Mouse (Mus musculus) cerebellum, postnatal 10 days (tissue): ENCODE data around the gene Clcn5.
A peak's percentile ranks its signal among the peaks of the same experiment; 100 is the strongest.

Experiments
- DNase-seq, 2 experiments: peaks; one replicate each; pipeline ENCODE4 v3.0.0; 2021; ENCODE audit warnings: mixed read lengths in 2 of 2

The Clcn5 gene

DNA sequence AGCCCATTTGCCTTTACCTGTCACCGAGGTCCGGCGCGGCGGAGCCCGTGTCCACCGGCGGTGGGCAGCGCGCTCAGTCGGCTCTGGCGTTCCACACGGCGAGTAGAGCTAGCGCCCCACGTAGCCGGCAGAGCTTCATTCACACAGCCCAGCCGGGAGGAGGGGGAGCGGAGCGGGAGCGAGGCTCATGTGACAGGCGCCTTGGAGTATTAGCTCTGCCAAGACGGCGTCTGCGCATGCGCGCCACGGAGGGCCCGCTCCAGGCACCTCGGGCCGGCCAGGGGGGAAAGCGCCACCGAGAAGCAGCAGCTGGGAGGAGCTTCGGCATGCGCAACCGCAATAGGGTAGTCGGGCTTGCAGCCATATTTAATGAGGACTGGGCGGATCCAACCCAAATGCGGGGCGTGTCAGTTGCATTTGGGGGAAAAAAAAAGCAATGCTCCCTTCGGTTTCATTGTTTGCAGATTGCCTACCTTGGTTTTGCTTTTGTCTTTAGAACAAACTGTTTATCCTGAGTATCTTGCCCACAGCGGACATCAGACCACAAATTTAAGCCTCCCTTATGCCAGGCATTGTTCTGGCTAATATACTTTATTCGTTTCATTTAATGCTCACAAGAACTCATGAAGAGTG lies at the start of gene Clcn5:
Gene Clcn5, minus strand, starts transcription at position 270 of the 633 bp plus-strand sequence.
- DNase-seq = peak; percentile 96 to 98

DNA sequence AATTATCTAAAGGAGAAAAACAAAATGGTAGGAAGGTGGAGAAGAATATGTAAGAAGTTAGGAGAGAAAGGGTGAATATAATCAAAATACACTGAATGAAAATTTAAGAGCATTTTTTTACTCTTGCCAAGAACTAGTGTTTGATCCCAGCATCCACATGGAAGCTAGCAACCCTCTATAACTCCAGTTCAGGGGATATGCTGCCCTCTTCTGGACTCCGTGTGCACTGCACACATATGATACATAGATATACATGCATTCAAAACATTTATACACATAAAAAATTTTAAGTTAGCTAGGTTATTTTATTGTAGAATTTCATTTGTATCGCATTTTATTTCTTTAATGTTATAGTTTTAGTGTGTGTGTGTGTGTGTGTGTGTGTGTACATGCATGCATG lies 6.3 kb upstream of the Clcn5 start:
- DNase-seq = no peak

DNA sequence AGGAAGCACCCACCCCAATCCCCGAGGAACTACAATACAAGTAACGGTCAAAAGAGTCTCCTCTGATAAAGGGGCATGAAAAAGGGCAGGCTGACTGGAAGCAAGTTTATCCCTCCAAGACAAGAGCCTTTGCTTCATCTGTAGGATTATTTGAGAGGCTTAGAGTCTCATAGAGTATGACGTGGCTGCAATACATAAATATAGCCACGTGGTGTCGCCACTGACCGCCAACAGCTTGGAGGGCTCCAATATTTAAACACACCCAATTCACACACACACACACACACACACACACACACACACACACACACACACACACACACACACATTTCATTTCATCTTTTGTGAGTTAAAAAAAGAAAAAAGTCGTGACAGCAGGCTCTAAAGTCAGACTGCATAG lies 3.1 kb upstream of the Clcn5 start:
- peak; percentile 79 to 80 for DNase-seq

DNA sequence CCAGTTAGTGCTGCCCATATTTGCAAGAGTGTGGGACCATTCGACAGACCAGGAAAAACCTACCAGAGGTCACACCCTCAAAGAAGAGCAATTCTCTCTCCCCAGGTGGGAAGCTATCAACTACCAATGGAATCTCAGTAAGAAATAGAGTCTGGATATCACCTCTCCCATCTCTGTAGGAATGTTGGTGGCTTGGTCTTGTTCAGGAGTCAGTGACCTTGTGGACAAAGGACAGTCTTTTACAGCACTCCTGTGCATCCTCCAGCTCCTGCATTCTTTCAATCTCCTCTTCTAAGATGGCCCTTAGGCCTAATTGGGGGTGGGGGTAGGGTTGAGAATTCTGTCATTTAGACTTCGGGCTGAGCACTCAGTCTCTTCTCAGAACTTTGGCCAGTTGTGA lies 1.4 kb upstream of the Clcn5 start:
- DNase-seq = no peak

DNA sequence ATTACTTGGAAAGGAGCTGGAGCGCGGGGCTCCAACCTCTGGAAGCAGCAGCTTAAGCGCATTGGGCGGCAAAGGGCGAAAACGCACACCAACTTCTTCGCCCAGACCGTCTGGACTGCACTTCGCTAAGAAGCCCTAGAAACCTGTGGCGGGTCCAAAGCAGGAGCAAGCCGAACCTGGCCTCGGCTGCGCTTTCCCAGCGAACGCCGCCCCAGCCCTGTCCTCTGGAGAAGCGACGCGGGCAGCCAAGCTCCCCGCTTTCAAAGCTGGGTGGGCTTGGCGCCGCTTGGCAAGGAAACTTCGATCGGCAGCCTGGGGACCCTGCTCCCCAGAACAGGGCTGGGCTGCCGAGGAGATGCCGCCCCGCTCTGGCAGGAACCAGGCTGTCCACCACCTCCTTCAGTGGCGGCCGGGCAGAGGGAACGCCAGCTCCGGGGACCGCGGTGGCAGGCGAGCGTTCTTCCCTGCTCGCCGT lies 570 bp downstream of the Clcn5 start:
- no peak for DNase-seq

DNA sequence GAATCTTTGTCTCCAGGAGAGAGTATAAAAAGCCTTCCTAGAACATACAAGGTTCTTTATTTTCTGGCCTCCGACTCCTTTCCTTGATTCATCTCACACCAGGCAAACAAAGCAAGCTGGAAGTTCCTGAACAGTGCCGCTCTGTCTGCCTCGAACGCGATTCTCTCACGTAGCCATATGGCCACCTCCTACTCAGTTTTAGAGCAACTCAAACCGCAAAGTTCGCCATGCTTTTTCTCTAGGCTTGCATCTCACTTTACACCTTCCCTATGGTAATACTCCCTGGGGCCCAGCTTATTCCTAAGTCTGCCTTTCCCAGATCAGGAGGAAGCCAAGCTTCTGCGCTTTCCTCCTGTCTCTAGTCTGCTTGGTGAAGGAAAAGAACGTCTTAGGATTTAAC lies 4.0 kb downstream of the Clcn5 start:
- no peak for DNase-seq

DNA sequence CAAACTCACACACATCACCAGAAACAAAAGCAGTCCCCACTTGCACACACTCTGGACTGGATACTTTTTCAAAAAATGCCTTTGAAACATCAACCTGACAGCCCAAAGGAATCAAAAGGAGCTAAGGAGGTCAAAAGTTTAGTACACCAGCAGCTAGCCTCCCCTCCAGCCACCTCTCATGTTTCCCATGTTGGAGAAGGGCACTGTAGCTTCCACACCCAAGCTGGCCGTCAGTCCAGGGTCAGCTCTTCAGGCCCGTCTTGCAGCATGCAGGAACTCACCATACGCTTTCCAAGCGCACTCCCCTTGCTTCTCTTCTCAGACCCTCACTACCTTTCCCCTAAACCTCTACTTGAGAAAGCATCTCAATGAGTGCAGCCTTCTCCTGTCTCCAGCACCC lies 4.5 kb downstream of the Clcn5 start:
- no peak for DNase-seq

DNA sequence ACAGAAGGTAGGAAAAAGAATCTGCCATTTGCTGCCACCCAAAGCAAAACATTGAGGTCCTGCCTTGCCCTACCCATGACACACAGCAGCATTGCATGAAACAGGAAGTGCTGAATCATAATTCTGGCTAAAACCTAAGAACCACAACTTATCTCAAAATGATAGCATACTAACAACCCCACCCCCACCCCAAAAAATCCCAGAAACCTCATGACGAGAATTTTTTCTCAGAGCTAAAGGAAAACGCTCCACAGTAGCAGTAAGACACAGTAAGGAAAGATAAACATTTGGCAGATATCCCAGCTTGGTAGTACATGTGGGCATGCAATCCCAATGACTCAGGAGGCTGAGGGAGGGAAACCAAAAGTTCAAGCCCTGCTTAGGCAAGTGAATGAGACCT lies 10.9 kb downstream of the Clcn5 start:
- no peak for DNase-seq

DNA sequence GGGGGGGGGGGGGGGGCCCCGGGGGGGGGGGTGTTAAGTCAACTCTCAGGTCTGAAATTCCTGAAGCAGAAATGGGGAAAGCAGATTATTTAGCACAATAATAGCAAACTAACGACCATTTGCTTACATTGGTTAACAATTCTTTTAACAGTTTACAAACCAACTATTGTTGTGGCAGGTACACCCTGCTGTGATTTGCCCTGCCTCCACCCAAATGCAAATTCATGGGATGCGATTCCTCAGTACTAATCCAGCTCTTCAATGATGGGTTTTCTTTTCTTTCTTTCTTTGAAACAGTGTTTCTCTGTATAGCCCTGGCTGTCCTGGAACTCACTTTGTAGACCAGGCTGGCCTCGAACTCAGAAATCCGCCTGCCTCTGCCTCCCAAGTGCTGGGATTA lies 12.3 kb downstream of the Clcn5 start:
- DNase-seq = no peak

DNA sequence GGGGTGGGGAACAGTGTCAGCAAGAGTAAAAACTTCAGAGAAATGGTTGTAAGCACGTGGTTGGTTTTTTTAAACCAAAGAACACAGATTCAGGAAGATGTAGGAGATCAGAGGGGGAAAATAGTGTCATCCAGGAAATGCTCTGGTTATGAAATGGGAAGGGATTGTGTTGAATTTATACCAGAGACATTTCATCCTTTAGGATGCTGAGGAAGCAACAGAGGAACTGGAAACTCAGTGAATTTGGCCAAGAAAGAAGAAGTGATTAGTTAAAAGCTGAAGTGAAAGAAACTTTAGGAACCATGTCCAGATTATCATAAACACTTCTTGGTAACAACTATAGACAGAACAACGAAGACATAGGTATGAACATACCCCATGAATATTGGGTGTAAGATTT lies 26.2 kb downstream of the Clcn5 start:
- no peak for DNase-seq

DNA sequence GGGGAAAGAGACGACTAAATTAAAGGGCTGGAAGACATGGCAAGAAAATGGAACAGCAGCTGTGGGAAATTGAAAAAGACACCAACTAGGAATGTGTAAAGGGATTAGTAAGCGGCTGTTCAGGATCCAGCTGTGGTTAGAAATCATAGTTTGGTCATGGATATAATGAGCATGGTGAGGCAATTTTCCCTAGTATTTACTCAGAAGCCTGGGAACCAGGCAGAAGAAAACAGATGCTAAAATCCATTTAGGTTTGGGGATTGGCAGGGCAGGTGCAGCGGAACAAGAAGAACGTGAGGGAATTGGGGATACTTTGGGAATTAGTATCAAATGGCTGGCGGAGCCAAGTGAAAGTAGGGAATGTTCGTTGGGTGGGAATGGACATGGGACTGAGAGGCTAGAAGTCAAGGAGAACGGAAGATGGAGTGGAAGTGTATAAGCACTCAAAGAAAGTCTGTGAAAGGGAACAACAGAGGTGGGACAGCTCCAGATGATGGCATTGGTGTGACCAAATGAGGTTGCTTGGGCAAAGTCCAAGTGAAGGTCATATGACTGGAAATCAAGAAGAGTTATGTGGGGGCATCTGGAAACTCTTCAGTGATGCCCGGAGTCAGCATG lies 26.9 kb downstream of the Clcn5 start:
- DNase-seq = no peak

DNA sequence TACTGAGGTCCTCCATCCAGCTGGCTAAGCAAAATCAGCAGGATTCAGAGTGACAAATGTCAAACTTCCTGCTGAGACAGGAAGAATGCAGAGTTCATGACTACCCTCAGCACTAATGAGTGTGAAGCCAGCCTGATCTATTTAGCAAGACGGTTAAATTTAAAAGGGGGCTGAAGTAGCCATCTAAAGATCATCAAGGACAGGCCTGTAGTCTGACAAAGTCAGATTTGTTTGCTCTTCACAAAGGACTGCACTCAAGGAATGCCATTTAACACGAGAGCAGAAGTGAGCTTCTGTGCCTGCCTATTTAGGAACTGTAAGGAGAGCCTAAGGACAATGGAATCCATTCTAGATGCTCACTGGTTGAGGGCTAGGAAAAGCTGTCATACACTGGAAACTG lies 30.2 kb downstream of the Clcn5 start:
- DNase-seq = no peak

DNA sequence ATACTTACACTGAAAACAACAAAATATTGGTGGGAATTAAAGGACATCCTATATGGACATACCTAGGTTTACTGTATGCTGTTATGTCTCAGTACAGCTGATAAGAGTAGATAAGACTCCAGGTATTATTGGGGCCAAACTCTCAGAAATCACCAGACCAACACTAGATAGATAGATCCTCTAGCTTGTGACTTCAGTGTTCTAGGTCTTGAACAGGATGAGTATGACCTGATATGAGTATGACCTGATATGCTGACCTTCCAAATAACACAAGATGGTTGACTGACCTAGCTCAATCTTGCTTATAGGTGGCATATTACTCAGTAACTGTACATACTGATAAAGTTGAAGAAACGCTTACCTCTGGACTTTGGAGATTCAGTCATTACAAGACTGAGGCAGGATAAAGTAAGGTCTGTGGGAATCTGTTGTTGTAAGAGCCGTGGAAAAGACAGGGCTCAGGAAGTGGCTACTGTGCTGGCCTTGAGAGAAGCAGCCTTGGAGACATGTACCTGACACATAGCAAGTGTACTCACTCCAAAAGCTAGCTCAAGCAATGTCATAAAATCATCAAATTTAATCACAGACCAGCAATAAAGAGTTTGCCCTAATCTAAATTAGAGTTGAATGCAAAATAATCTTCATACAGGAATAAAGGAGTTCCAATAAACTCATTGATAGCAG lies 32.0 kb downstream of the Clcn5 start:
- no peak for DNase-seq

DNA sequence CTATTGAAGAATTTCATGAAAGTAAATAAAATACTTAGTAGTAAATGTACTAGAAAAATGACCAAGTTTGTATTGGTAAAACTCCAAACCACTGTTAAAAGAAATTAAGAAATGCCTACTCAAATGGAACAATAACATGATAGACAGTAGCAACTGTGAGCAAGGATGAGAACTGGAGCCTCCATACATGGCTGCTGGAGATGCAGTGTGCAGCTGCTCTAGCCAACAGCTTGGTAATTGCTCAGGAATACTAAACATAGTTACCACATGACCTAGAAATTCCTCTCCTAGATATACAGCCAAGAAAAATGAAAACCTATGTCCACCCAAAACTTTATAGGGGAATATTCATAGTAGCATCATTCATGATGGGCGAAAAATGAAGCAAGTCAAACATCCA lies 36.5 kb downstream of the Clcn5 start:
- no peak for DNase-seq

DNA sequence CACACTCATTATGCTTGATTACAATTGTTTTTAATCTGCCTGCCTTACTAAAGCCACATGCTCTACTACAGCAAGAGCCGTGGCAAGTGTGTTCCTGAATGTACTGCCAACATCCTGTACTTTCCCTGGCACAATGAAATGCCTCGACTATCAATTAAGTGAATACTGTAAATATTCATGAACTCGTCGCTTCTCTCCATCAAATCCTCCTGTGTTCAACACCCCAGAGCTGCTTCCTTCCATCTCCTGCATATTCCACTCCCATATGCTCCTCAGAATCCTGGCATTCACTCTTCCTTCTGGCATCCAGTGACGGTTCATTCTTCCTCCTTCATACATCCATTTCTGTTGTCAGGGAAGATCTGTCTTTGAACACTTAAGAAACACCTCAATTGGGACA lies 39.4 kb downstream of the Clcn5 start:
- DNase-seq = peak; percentile 22 to 24

DNA sequence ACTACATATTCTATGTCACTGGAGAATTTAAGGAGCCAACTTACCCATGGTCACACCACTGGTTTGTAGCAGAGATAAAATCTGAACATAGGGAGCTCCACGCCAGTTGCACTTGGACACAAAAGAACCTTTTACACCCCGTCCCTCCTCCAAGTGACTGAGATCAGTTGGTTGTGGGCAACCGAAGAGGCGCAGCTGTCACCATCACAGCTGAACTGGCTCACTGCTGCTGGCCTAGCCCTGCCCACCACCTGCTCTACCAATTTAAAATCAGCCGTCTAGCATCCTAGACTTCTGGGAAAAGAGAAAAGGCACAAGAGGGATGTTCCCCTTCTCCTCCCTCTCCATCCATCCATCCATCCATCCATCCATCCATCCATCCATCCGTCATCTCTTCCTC lies 42.6 kb downstream of the Clcn5 start:
- peak; percentile 60 to 73 for DNase-seq

DNA sequence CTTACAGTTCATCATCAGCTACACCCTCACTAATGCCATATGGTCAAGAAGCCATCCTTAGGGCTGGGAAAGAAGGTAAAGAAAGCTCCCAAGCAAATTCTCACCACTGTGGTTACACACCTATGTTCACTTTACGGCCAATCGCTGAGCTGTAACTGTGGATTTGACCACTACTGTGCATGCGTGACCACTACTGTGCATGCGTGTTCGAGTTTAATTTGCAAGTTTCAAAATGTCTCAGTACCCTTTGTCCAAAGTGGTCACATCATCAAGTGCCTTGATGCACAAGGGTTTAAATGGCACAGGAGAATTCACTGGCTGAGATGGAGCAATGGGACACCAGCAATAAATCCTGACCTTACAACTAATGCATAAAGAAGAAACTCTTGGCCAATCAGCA lies 58.0 kb downstream of the Clcn5 start:
- no peak for DNase-seq

DNA sequence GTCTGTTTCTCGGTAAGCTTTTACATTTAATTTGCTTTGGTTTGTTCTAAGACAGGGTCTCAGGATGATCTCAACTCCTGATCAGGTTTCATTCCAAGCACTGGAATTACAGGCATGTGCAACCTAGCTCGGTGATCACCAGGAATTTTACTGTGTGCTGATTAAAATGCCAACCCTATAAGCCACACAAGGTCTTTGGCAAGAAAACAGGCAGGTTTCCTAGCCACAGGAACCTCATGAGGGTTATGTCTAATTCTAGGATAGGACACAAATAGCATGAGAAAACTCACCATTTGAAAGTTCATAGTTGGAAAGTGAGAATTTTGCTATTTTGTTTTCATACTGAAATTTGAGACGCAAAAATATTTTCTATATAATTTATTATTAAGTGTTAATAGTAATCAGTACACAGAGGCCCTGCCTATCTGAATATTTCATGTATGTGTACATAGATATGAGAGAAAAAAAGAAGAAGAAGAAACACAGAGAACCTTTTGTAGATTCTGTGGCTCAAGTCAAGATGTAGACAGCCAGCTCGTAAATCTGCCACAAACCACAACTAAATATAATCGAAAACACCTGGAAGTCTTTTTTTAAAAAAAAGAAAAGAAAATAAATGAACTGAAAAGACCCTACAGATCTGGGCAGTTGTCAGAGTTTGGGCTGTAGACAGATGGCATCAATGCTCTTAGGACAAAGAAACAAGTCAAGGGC lies 58.6 kb downstream of the Clcn5 start:
- no peak for DNase-seq

DNA sequence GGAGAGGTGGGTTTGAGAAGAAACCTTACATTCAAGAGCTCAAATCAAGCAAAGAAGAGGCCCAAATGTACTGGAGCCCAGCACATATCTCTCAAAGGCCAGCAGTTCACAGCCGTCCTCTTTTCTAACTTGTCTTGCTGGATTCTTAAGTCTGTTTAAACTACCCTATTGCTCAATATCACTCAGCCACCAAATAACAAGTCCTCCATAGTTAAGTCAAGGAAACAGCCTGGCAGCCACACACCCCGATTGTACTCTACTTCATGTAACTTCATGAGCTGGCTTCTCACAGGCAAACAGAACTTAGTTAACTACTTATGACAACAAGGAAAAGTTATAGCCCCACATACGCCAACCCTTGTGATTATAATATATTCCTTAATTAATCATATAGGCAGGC lies 59.4 kb downstream of the Clcn5 start:
- no peak for DNase-seq

DNA sequence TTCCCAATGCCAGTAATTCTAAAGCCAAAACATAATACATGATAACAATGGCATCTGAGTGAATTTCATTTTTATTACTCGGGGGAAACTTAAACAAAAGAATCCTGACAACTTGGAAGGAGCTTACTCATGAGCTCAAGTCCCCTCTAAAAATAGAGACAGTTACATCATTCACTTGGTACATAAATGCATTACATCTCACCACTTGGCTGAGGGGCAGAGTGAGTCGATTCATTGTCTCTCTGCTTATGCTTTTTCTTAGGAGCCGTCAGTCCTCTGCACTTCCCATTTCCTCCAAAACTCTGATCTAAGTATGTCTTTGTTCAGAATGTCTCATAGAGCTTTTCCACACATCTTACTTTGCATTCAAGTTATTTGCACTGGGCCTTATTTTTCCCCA lies 63.1 kb downstream of the Clcn5 start:
- DNase-seq = no peak

DNA sequence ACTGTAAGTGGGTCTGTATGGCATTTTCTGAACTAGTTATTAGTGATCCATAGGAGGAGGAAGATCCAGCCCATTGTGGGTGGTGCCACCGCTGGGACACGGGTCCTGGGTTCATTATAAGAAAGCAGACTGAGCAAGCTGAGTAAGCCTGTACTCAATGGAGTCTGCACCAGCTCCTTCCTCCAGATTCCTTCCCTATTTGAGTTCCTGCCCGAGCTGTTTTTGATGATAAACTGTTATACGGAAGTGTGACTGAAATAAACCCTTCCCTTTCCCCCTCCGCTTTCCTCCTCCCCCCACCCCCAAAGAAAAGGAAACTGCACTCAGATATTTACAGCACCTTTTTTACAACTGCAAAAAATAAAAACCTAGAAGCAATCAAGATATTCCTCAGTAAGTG lies 115.1 kb downstream of the Clcn5 start:
- DNase-seq = no peak

DNA sequence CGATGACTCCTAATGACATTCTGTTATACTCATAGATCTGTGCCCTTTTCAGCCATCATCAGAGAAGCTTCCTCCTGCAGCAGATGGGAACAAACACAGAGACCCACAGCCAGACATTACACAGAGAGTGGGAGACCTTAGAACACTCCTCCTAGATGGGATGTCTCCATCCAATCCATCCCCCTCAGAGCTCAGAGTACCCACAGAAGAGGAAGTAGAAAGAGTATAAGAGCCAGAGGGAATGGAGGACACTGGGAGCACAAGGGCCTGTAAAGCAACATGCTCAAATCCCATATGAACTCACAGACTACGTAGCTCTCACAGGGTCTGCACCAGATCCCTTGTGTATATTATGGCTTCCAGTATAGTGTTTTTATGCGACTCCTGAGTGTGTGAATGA lies 115.6 kb downstream of the Clcn5 start:
- DNase-seq = no peak

DNA sequence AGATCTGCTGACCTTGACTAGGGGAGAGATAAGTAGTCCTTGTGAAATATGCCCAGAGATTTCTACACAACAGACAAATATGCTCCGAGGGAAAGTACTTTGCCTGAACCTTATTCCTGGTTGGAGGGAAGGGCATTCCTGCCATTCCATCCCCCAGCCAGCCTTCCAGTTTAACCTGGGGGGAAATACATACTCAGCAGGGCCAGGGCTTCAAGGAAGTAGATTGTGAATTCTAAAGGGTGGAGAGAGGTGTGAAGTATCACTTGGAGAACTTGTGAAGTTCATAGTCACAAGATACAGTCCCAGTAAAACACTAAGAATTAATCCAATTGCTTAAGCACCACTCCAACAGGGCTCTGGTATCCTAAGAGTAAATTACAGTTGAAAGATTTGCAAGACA lies 121.3 kb downstream of the Clcn5 start:
- no peak for DNase-seq

DNA sequence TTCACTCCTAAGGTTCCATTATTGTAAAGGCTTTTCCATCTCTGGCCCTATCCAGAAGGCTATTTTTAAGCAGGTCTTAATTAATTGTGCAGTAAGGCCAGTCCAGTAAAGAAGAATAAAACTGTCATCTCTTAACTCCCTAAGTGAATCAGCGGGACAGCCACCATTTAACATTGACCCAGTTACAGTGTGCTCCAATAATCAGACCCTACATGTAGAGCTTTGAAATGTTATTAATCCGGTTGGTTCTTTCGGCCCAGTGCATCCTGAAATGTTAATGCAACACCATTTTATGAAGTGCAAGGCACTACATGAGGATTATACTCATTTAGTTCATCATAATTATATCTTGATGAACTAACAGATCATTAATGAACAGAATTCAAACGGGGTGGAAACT lies 128.3 kb downstream of the Clcn5 start:
- DNase-seq = no peak
